In genomic region chr3:27046313-27046712, GRCm38 (mm10) we compare ENCODE assay signal across 21 mouse cellular contexts.
DNase-seq lines count a peak whose midpoint lies in the region; TF ChIP-seq lines count a peak whose summit lies in the region.
"Had no signal": no experiment of that assay in that cellular context is flagged by ENCODE, and none has a peak within 500 bp of the region (broad histone marks: within the 10 kb centered on the region; RNA-seq: fewer than 3 reads in every experiment).

No protein-coding gene starts in this region.

- DNase-seq in CH12.LX (ENCODE audit: extremely low read depth) (no peak), ES-E14 (ENCODE audit: low read depth, low spot score) (no peak), MEL (ENCODE audit: low read depth, low spot score) (no peak)
- DNase-seq in urinary bladder, postnatal 25 days (ENCODE audit: low spot score): no peak
- DNase-seq in c-Kit-positive CD71-positive TER-119-positive erythroid progenitor cells, embryonic 14.5 days (ENCODE audit: low spot score): no peak
- DNase-seq in cerebellum, postnatal 25 days: no peak
- DNase-seq: adrenal gland, adult 2 months; adrenal gland, adult 8-10 months; adrenal gland, postnatal 10 days; adrenal gland, postnatal 14 days; adrenal gland, postnatal 25 days; adrenal gland, postnatal 36 days; B cell, adult 2 months; cerebellum, adult 11 months; cerebellum, adult 11-12 months; cerebellum, adult 18-20 months; cerebellum, adult 2 months; cerebellum, adult 8-10 months; cerebellum, adult 9-10 months; cerebellum, adult 9-11 months had no signal

- no peaks in the 10 kb centered on the region for H3K36me3 ChIP-seq in CH12.LX (replicated peaks in 1 of 2; ENCODE audit: control insufficient read depth in 1 of 2, insufficient read depth in 1 of 2, low read length in 1 of 2)
- no peaks in the 10 kb centered on the region for H3K36me3 ChIP-seq in ES-E14 (ENCODE audit: control insufficient read depth, insufficient read depth, low read length, poor library complexity, severe bottlenecking)
- no peaks in the 10 kb centered on the region for H3K36me3 ChIP-seq in MEL (ENCODE audit: control insufficient read depth in 1 of 2, insufficient read depth in 2 of 2, low read length in 2 of 2)
- H3K36me3 ChIP-seq: G1E had no signal

- no peak overlapping the region for H3K4me2 ChIP-seq in CH12.LX (ENCODE audit: insufficient read depth, low read depth, poor library complexity, severe bottlenecking)

- TF ChIP-seq POLR2A in CH12.LX (IDR thresholded peaks at IDR 0.05; ENCODE audit: low read depth, low read length): no peak
- TF ChIP-seq POLR2A in MEL (IDR thresholded peaks at IDR 0.05; ENCODE audit: control insufficient read depth in 1 of 2, insufficient read depth in 1 of 2, low read depth in 1 of 2, low read length in 2 of 2, poor library complexity in 1 of 2): no peak

- H3K27ac ChIP-seq in CH12.LX (ENCODE audit: insufficient read depth, low read depth) (no peak overlapping the region), ES-E14 (ENCODE audit: insufficient read depth, low read depth, low read length, poor library complexity, severe bottlenecking) (no peak overlapping the region), MEL (ENCODE audit: control insufficient read depth, low read depth, low read length) (no peak overlapping the region)

- TF ChIP-seq CTCF in CH12.LX (conservative IDR thresholded peaks at IDR 0.05 in 1 of 2, IDR thresholded peaks at IDR 0.05 in 1 of 2; ENCODE audit: low read depth in 2 of 2, low read length in 2 of 2): no peak
- no peak for TF ChIP-seq CTCF in MEL (IDR thresholded peaks at IDR 0.05 in 2 of 3, conservative IDR thresholded peaks at IDR 0.05 in 1 of 3; ENCODE audit: control insufficient read depth in 1 of 3, insufficient read depth in 1 of 3, low read depth in 2 of 3, low read length in 3 of 3, poor library complexity in 1 of 3, severe bottlenecking in 1 of 3)

- H3K79me2 ChIP-seq in CH12.LX (replicated peaks; ENCODE audit: control insufficient read depth, extremely low read depth, insufficient read depth, poor library complexity, severe bottlenecking) (no peaks in the 10 kb centered on the region), MEL (ENCODE audit: control insufficient read depth, insufficient read depth, low read length, poor library complexity) (no peaks in the 10 kb centered on the region)

- no peak for TF ChIP-seq EP300 in CH12.LX (IDR thresholded peaks at IDR 0.05; ENCODE audit: low read length)
- TF ChIP-seq EP300 in MEL (IDR thresholded peaks at IDR 0.05; ENCODE audit: low read depth in 1 of 2, low read length in 2 of 2): no peak

- in situ Hi-C loops in CH12.LX (cut with MboI; ENCODE audit: low pct_ligation_motif_present, low pct_unique_long_range_greater_than_20kb, low sequenced_read_pairs) (no loop called here), ES-E14 (cut with MboI; ENCODE audit: low sequenced_read_pairs in 2 of 2, unreplicated experiment in 2 of 2) (no loop called here)

- no peaks in the 10 kb centered on the region for H3K9me3 ChIP-seq in CH12.LX (replicated peaks; ENCODE audit: low read length)
- no peaks in the 10 kb centered on the region for H3K9me3 ChIP-seq in ES-E14 (ENCODE audit: control insufficient read depth, insufficient read depth, low read depth, low read length)
- no peaks in the 10 kb centered on the region for H3K9me3 ChIP-seq in MEL (replicated peaks; ENCODE audit: insufficient read depth, low read length)
- H3K9me3 ChIP-seq: G1E had no signal

- H3K27me3 ChIP-seq in CH12.LX (replicated peaks) (no peaks in the 10 kb centered on the region), MEL (ENCODE audit: control insufficient read depth in 1 of 2, insufficient read depth in 2 of 2, low read length in 2 of 2) (no peaks in the 10 kb centered on the region; a peak in 1 of 4 replicates)

- no peak for TF ChIP-seq RAD21 in CH12.LX (IDR thresholded peaks at IDR 0.05; ENCODE audit: low read depth, low read length)
- TF ChIP-seq RAD21 in MEL (IDR thresholded peaks at IDR 0.05; ENCODE audit: low read depth, low read length): no peak

- dilution Hi-C loops in CH12.LX (cut with MboI; ENCODE audit: extremely low pct_ligation_motif_present, extremely low pct_unique_long_range_greater_than_20kb, low sequenced_read_pairs): no loop called here

- H3K4me3 ChIP-seq in CH12.LX (replicated peaks in 1 of 3; ENCODE audit: low read depth in 2 of 3, low read length in 2 of 3, poor library complexity in 1 of 3): no peak overlapping the region
- no peak overlapping the region for H3K4me3 ChIP-seq in ES-E14 (ENCODE audit: insufficient read depth in 1 of 2, low read depth in 1 of 2, low read length in 2 of 2, poor library complexity in 1 of 2, severe bottlenecking in 1 of 2)
- no peak overlapping the region for H3K4me3 ChIP-seq in MEL (ENCODE audit: control insufficient read depth in 1 of 2, insufficient read depth in 1 of 2, low read depth in 2 of 2, low read length in 2 of 2)

- no peaks in the 10 kb centered on the region for H3K4me1 ChIP-seq in CH12.LX (ENCODE audit: control insufficient read depth in 1 of 2, insufficient read depth in 2 of 2)
- peaks cover 6% of the 10 kb centered on the region in 2 experiments; a peak in 3 of 4 replicates for H3K4me1 ChIP-seq in ES-E14 (ENCODE audit: control insufficient read depth in 2 of 2, insufficient read depth in 2 of 2, low read length in 2 of 2, poor library complexity in 1 of 2)
- no peaks in the 10 kb centered on the region for H3K4me1 ChIP-seq in MEL (ENCODE audit: control insufficient read depth in 1 of 2, insufficient read depth in 2 of 2, low read length in 2 of 2)

- no peak overlapping the region for H3K9ac ChIP-seq in CH12.LX (ENCODE audit: insufficient read depth, low read depth)
- no peak overlapping the region for H3K9ac ChIP-seq in ES-E14 (ENCODE audit: insufficient read depth, low read depth, low read length, poor library complexity, severe bottlenecking)
- no peak overlapping the region for H3K9ac ChIP-seq in MEL (ENCODE audit: control insufficient read depth, low read depth, low read length, poor library complexity, severe bottlenecking)

TF ChIP-seq in CH12.LX, 34 proteins besides CTCF, POLR2A, EP300 and RAD21:
- no peak for TF ChIP-seq ZNF384 (IDR thresholded peaks at IDR 0.05; ENCODE audit: low read depth, low read length)
- peak; percentile 80 for TF ChIP-seq MAFK (IDR thresholded peaks at IDR 0.05; ENCODE audit: insufficient replicate concordance, low read length)

TF ChIP-seq in ES-E14, 5 proteins besides CTCF, POLR2A, EP300 and RAD21:
- TF ChIP-seq MAFK (IDR thresholded peaks at IDR 0.05; ENCODE audit: insufficient read depth, low read depth, low read length) (peak; percentile 92), CHD2 (IDR thresholded peaks at IDR 0.05; ENCODE audit: low read depth, low read length) (no peak)

TF ChIP-seq in MEL, 35 proteins besides CTCF, POLR2A, EP300 and RAD21:
- no peak for TF ChIP-seq USF2 (IDR thresholded peaks at IDR 0.05; ENCODE audit: borderline replicate concordance in 1 of 2, insufficient read depth in 1 of 2, low read depth in 1 of 2, low read length in 2 of 2)
- peak; percentile 72; the same call in 1 of the 2 replicates for TF ChIP-seq MAFK (IDR thresholded peaks at IDR 0.05; ENCODE audit: borderline replicate concordance, low read depth, low read length)
- no peak for TF ChIP-seq MAX (IDR thresholded peaks at IDR 0.05; ENCODE audit: low read length)

Comparison
In these comparisons a context has a peak if more than half of its experiments do, and no peak if none do; other contexts are left out.
1. Of the 35 proteins assayed by ChIP-seq in both MEL and CH12.LX: peak only in MEL: none; only in CH12.LX: none; in both: MAFK; in neither: 34.